Mouse (Mus musculus): ENCODE results near the gene Ccnd3.
"Not testable (repeated sequence)": the region's sequence is repeated elsewhere in the genome, so short reads cannot be mapped to it uniquely, and the experiment has no call there.

The Ccnd3 gene

DNA sequence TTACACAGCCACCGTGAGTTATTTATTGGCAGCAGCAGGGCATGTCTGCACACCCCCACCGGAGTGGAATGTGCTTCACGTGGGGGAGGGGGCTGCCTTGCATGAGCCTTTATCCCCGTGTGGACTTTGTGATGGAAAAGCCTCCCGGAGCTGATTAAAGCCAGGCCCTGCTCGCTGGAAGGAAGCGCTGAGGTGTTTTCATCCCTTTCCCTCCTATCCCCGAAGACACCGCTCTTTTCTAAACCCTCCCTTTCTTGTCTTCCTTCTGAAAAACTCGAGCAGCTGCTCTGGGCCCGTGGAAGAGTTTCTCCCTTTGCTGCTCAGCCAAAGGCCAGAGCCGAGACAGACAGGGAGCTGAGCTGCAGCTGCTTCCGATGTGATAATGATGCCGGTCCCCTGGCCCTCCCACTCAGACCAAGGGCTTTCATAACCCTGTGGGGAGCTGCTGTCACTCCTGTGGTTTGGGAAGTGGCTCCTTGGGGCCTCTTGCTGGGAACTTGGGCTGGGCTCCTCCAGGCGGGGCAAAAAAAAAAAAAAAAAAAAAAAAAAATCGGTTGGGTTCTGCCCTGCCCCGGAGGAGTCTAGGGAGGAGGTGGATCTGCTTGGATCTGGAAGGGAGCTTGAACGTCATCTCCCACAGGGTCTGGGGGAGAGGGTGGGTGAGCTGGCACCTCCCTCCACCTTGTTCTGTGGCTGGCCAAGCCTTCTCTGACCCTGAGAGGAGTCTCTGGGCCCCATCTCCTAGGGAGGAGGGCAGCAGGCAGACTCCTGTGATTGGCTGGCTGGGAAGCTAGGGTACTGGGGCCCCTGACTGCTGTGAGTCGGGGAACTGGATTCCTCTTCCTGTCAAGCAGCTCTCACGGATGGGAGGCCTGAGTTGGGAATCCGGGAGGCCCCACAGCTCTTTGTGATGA is 90.7 kb downstream of the Ccnd3 start:
- DNase-seq (ENCODE audit: low spot score) = peak; percentile 21

DNA sequence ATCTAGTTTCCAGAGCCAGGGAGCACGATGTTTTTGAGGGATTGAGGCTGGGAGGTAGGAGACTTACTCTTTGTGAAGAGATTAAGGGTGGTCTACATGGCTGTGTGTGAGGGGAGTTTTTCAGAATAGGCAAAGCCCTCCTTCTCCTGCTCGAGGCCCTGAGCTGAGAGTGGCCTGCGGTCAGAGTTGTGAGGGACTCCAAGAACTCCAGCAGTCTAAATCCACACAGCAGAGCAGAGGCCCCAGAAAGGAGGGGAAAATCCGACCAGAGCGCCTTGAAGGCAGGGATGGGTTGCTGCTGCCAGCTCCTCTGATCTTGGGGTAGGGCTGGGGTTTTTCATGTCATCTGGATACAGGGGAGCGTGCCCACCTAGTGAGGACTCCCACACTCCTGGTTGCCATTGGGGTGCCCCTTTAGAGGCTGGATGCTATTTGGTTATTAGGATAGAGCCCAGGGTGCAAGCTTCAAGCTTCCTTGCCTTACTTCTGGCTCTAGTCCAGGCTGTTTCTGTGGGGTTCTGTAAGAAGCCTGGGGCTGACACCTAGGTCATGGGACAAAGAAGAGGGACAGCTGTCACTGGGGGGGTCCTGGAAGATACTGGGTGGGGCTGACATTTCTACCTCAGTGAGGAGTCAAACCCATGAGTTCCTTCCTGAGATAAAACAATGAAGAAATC is 91.4 kb downstream of the Ccnd3 start:
- no peak for DNase-seq (ENCODE audit: low spot score)

DNA sequence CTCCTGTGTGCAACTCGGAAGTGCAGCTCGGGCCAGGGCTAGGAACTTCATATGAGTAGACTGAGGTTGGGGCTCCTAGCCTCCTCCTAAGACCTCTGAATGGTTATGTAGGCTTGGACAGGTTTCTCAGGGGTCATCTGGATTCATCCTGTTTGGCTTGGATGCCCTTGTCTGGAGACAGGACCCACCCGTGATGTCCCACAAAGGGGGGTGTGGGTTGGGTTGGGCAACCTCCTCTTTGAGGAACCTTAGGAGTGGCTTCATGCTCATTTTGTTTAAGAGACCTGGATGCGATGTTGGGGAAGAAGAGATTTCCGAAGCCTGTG is 92.0 kb downstream of the Ccnd3 start:
- no peak for DNase-seq (ENCODE audit: low spot score)

DNA sequence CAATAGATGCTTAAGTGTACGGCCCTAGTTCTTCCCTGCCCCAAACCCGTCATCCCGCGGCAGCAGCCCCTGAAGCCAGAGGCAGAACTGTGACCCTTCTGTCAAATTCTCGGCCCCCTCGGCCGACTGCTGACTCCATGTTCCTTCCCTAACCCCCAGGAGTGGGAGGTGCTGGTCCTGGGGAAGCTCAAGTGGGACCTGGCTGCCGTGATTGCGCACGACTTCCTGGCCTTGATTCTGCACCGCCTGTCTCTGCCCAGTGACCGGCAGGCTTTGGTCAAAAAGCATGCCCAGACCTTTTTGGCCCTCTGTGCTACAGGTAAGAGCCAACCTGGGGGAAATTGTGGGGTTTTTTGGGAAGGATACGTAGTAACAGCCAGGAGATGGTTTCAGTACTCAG is 92.4 kb downstream of the Ccnd3 start:
- no peak for DNase-seq (ENCODE audit: low spot score)

DNA sequence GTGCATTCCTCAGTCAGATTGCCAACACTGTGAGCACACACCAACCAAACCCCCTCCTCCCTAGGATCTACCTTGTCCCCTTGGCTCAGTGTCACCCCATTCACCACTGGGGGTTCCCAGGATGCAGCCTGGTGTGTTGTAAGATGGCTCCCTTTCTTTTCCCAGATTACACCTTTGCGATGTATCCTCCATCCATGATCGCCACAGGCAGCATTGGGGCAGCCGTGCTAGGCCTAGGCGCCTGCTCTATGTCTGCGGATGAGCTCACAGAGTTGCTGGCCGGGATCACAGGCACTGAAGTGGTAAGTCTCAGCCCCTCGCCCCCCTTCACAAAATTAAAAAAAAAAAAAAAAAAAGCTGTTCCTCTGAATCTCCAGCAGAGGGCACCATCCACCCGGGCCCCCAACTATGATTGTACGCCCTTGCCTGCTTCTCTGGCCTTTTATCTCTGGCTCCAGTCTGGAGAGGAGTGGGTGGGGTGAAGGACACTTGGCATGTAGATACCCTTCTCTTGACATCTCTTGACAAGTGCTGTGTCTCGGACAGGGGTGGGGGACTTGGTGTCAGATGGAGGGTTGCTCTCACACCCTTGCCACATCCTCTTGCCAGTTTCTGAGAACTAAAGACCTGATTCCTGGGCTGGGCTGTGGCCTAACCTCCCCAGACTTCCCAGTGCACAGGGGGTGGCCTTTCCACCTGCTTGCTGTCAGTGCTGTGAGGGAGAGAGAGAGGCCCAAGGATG is 93.2 kb downstream of the Ccnd3 start:
- peak; percentile 20 for DNase-seq (ENCODE audit: low spot score)

DNA sequence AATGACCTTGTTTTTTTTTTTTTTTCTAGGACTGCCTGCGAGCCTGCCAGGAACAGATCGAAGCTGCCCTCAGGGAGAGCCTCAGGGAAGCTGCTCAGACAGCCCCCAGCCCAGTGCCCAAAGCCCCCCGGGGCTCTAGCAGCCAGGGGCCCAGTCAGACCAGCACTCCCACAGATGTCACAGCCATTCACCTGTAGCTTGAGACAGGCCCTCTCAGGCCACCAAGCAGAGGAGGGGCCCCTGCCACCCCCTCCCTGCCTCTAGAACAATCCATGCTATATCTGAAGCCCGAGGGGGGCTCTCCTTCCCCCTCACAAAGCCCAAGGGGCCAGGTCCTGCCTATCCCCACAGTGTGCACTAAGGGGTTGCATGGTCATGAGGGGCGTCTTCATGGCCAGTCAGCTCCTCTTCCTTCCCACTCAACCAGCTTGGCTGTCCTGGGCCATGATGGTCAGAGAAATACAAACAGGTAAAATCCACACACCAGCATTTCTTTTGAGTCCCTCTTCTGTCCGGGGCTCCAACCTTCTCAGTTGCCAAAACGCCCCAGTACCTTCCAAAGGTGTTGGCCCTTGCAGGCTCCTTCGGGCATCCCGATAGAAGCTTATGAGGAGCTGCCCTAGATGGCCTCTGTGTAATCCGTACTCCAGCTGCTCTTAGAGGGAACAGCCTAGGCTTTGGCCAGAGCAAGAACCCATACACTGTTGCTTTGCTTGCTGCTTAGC is 93.9 kb downstream of the Ccnd3 start:
- DNase-seq (ENCODE audit: low spot score) = not testable (repeated sequence)

DNA sequence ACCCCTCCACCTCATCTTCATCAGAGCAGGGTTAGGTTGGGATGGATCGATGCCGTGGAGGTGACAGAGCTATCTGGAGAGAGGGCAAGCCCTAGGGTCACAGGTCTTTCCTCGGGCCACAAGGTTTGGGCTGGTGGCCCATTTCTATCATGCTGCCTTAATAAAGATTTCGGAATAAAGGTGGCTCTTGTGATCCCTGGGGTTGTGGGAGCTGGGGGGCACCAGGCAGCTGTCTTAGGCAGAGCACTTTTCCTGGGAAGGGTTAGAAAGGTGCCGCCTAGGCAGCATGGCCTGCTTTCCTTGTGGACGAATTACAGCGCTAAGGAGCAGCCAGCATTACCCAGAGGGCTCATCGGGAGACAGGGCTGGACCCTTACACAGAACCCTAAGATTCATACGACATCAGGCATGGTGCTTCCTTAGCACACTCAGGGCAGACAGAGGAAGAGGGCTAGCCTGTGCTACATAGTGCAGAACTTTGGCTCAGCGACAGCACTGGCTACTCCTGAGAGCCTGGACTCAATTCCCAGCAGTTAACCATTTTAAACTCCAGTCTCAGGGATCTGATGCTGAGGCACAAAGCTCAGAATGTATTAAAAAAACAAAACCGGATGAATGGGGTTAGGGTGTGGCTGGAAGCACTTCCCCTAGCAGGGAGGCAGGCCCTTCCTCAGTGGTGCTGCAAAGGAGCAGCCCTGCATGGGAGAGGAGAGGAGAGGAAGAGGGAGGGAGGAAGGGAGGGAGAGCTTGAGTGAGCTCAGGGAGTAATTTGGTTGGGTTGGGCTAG is 94.9 kb downstream of the Ccnd3 start:
- no peak for DNase-seq (ENCODE audit: low spot score)

DNA sequence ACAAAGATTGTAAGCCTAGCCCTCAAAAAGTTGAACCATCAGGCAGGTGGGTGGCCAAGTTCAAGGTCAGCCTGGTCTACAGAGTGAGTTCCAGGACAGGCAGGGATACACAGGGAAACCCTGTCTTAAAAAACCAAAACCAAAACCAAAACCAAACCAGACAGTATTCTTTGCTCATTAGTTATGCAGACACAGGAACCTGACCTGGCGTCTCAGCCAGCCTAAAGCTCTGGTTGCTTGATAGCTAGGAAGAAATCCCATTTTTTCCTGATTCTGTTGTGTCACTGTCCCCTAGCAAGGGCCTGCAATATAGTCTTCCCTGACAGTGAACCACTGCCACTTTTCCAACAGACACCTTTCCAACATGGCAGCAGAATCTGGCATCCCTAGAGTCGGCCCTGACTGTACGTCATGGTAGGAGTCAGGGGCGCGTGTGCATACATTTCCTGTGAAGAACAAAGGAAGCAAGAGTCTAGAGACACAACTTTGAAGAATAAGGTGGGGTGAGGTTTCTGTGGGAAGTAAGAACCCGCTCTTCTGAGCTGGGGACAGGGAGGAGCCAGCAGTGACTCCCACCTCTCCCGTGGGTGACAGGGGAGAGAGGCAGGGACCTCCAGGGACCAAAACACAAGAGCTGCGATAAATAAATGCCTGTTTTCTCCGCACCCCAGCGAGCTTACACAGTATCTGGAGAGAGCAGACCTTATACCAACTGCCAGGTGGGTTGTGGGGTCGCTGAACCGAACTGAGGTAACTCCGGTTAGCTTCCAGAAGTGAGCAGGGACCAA is 95.9 kb downstream of the Ccnd3 start:
- no peak for DNase-seq (ENCODE audit: low spot score)

DNA sequence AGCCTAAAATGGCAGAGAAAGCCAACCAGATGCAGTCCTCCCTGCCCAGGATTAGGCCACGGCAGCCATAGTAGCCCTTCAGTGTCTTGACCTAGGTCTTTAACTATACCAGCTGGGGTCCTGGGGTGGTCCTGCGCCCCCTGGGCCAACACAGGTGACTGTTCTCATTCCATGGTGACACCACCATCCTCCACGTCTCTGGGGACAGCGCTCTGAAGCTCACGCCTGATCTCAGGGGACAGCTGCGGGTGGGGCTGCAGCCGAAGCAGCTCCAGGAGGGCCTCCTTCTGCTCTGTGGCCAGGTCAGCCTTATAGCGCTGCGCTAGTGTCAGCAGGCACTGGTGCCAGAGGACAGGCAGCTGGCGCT is 96.5 kb downstream of the Ccnd3 start:
- DNase-seq (ENCODE audit: low spot score) = no peak

DNA sequence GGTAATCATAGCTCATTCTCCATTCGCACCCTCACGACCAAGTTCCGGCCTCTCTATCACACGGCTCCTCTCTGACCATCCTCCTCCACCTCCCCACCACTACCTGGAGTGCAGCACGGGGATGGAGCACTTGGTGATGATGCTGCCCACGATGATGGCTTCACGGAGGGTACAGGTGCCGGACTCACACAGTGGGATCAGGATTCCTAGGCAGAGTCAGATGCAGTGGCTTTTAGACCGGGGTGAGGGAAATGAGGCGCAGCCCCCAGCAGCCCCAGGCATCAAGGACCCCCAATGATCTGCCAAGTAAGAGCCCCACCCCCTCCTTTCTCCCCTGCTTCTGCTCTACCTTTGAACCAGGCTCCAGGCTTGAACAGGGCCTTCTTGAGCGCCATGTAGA is 97.4 kb downstream of the Ccnd3 start:
- no peak for DNase-seq (ENCODE audit: low spot score)

DNA sequence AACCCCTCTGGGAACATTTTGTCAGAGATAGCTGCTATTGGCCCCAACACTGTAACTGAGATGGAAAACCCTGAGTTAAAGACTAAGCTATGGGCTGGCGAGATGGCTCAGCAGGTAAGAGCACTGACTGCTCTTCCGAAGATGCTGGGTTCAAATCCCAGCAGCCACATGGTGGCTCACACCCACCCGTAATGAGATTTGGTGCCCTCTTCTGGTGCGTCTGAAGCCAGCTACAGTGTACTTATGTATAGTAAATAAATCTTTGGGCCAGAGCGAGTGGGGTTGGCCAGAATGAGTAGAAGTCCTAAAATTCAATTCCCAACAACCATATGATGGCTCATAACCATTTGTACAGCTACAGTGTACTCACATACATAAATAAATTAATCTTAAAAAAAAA is 101.4 kb downstream of the Ccnd3 start:
- DNase-seq (ENCODE audit: low spot score) = no peak

DNA sequence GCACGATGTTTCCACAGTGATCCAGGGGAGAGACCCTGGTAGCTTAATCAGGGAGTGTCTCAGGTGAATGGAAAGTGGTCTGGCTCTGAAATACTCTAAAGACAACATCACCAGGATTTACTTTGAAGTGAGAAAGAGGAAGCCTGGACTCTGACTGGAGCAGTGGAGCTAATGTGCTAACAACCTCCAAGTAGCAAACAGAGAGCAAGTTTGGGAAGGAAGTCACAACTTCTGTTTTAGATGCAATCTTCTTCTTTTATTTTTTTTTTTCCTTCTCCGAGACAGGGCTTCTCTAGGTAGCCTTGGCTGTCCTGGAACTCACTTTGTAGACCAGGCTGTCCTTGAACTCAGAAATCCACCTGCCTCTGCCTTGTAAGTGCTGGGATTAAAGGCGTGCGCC is 104.3 kb downstream of the Ccnd3 start:
- DNase-seq (ENCODE audit: low spot score) = no peak

DNA sequence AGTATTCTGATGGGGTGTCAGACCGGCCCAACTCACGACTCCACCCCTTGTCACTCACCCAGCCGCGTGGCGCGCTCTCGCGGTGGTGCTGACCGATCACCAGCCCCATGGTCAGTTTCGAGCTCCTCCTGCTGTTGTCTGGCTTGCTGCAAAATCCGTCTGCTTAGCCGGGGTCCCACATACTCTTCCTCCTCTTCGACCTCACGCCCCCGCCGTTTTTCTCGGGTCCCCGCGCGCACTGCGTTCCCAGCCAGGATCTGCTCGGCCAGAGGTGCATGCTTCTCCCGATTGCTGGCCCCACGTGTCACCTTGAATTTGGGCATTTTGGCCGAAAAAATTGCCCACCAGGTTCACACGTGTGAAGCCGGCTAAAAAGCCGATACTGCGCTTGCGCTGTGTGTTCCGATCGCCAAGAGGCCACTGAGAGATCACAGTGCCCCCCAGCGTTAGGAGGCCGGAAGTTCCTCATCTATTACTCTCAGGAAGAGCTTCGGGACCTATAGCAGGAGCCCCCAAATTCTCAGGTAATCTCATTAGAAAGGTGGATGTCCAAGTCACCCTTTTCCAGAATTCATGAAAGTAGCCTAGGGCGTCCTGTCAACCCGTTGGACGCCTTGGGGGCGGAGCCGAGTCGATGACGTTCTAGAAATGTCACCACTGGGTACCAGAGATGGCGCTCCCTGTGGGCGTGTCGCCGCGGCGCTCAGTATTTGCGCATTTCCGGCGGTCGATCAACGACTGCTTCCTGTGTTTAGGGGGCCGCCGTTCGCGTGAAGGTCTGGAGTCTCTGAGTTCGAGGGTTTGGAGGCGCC is 106.2 kb downstream of the Ccnd3 start, which contains the start of the genes Bysl, Med20 and Gm20517:
Gene Bysl, minus strand, starts transcription at position 644 of the 812 bp plus-strand sequence.
Gene Med20, plus strand, starts transcription at position 734 of the 812 bp plus-strand sequence.
Gene Gm20517, plus strand, starts transcription at position 741 of the 812 bp plus-strand sequence.
- peak; percentile 97 for DNase-seq (ENCODE audit: low spot score)

DNA sequence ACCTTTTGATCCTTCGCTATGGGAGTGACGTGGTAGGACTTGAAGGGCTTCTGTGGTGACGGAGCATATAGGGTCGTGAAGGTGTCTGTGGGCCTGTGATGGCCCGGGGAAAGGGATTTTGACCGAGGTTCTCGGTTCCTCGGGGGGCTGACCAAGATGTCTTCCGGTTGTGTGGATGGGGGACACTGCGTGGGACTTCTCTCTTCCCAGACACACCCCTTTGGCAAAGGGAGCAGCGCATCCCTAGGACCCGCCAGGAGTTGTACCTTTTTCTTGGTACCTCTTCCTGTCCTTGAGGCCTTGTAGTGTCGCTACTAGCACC is 106.8 kb downstream of the Ccnd3 start:
- no peak for DNase-seq (ENCODE audit: low spot score)

DNA sequence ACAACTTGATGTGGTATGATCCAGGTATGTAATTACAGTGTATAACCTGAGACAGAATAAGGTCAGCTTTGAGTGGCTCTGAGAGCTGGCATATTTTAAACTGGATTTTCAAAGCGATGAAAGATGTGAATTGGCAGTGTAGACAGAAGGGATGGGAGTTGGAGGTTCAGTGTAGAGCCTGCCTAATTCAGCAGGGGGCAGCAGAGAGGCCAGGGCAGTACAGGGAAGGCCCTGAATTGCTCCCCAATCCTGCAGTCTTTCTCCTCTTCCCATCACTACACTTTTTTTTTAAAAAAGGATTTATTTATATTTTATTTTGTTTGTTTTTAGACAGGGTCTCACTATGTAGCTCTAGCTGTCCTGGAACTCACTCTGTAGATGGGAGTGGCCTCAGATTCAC is 109.2 kb downstream of the Ccnd3 start:
- DNase-seq (ENCODE audit: low spot score) = no peak

DNA sequence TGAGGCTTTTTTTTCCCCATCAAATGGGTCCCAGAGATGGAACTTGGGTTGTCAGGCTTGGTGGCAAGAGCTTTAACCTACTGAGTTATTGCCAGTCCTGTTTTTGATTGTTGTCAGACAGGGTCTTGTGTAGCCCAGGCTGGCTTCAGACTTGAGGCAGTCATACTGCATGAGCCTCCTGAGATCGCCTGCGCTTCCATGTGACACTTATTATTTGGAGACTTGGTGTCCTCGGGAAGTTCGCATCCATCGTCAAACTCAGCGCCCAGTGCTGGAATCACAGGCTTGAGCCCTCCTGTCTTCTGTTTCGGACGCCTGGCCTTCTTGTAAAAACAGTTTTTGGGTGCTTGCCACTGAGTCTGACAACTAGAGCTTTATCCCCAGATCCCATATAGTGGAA is 111.3 kb downstream of the Ccnd3 start:
- no peak for DNase-seq (ENCODE audit: low spot score)

DNA sequence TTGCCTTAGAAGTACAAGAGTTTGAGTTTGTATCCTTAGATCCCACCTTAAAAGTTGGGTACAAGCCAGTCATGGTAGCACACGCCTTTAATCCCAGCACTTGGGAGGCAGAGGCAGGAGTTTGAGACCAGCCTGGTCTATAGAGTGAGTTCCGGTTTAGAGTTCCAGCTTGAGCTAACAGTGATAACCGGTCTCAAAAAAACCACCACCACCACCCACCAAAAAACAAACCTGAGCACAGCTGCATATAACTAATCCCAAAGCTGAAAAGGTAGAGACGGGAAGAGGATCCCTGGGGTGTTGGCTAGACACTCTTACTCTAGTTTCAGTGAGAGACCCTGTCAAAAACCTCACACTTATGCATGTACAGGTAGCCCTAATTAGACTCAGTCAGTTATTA is 111.8 kb downstream of the Ccnd3 start:
- no peak for DNase-seq (ENCODE audit: low spot score)

DNA sequence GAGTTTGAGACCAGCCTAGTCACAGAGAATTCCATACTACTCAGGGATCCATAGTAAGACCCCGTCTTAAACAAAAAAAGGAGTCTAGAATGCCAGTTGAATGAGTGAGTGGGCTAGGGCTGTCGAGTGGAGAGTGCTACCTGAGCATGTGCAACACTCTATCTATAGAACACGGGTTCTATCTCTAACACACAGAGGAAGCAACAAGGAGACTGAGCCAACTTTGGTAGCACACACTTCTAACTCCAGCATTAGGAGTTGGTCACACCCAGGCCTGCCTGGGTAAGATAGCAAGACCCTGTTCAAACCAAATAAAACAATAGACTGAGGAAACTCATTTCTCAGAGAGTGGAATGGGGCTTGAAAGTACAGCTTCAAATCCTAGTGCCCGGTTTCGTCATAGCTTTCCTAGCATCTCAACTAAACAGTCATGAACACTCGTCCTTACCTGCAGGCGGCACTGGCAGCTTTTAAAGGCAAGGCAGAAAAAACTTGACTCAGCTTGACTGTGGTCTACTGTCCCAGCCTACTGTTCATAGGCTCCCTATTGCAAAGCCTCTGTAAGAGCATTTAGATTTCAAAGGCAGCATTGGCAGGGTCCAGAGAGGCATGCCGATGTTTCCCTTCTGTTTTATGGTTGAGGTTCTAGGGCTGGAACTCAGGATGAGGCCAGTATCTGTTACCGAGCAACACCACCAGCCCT is 112.9 kb downstream of the Ccnd3 start:
- no peak for DNase-seq (ENCODE audit: low spot score)
